Mouse (Mus musculus) thymus, adult 18-20 months (tissue): ENCODE data around the gene Sgf29.
"Not testable (repeated sequence)": the region's sequence is repeated elsewhere in the genome, so short reads cannot be mapped to it uniquely, and the experiment has no call there.

ENCODE experiments used
- DNase-seq, 2 experiments: peaks; one replicate each; pipeline ENCODE4 v3.0.0; 2022; ENCODE audit warnings: mixed read lengths in 2 of 2

Gene Sgf29

GRCm38 (mm10) chr7:126688156-126688555 is 39.0 kb downstream of the Sgf29 start:
- DNase-seq, result not testable (repeated sequence)

- no peak for DNase-seq
Measured at GRCm38 (mm10) chr7:126689021-126689420, 39.9 kb downstream of the Sgf29 start.

GRCm38 (mm10) chr7:126690737-126691136 is 41.6 kb downstream of the Sgf29 start:
- no peak for DNase-seq

GRCm38 (mm10) chr7:126691676-126692075 is 42.6 kb downstream of the Sgf29 start:
- no peak for DNase-seq

GRCm38 (mm10) chr7:126692426-126692825 is 43.3 kb downstream of the Sgf29 start:
- no peak for DNase-seq

GRCm38 (mm10) chr7:126693256-126693655 is 44.1 kb downstream of the Sgf29 start:
- DNase-seq, result peak; percentile 58 to 69

GRCm38 (mm10) chr7:126693781-126694180 is 44.7 kb downstream of the Sgf29 start:
- DNase-seq, result no peak

- peak in 1 of 2 experiments; percentile 20 for DNase-seq
Measured at GRCm38 (mm10) chr7:126694441-126695051, 45.4 kb downstream of the Sgf29 start.

GRCm38 (mm10) chr7:126695210-126695611 is 46.1 kb downstream of the Sgf29 start, which contains the start of gene Bola2:
Gene Bola2, plus strand, starts transcription at chr7:126695401.
- DNase-seq, result peak; percentile 68 to 80

GRCm38 (mm10) chr7:126695631-126696207 is 46.6 kb downstream of the Sgf29 start, which contains the start of gene Slx1b:
Gene Slx1b, minus strand, starts transcription at chr7:126695784.
- DNase-seq, result peak; percentile 91 to 93

GRCm38 (mm10) chr7:126696303-126696702 is 47.2 kb downstream of the Sgf29 start:
- no peak for DNase-seq

- no peak for DNase-seq
Measured at GRCm38 (mm10) chr7:126696886-126697285, 47.8 kb downstream of the Sgf29 start.

GRCm38 (mm10) chr7:126697838-126698237 is 48.7 kb downstream of the Sgf29 start:
- DNase-seq, result no peak

- peak in 1 of 2 experiments; percentile 36 for DNase-seq
Measured at GRCm38 (mm10) chr7:126700063-126701015, 51.2 kb downstream of the Sgf29 start.

GRCm38 (mm10) chr7:126701070-126701469 is 52.0 kb downstream of the Sgf29 start:
- DNase-seq, result peak; percentile 85 to 90

- peak; percentile 22 to 46 for DNase-seq
Measured at GRCm38 (mm10) chr7:126701559-126702357, 52.6 kb downstream of the Sgf29 start.

GRCm38 (mm10) chr7:126702358-126702757 is 53.2 kb downstream of the Sgf29 start:
- peak; percentile 68 to 85 for DNase-seq

GRCm38 (mm10) chr7:126702861-126703756 is 54.0 kb downstream of the Sgf29 start:
- DNase-seq, result peak; percentile 63 to 77

GRCm38 (mm10) chr7:126703757-126704077 is 54.6 kb downstream of the Sgf29 start:
- peak in 1 of 2 experiments; percentile 37 for DNase-seq

- peak; percentile 86 to 90 for DNase-seq
Measured at GRCm38 (mm10) chr7:126704121-126704980, 55.2 kb downstream of the Sgf29 start.
